ENCODE assay signal across 16 mouse cellular contexts in the genomic region with DNA sequence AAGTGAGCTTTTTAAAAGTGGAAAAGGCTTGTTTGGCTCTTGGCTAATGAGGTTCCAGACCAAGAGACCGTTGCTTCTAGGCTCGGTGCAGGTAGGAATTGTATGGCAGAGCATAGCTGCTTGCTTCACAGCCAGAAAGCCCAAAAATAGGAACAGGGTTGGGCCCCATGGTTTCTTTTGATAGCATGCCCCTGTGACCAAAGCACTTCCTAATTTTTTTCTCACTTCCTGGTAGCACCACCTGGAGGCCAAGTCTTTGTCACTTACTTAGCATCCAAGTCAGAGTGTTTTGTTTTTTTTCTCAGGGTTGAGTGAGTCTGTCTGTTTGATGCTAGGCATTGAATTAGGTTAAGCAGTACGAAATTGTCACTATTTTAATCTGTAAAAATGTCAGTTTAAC. TPM values are rescaled to one million over a fixed set of nuclear protein-coding genes. Genes with fewer than 3 reads are reported as not detected.
A peak's percentile ranks its signal among the peaks of the same experiment; 100 is the strongest.
DNase-seq lines count a peak whose midpoint lies in the region; ATAC-seq and TF ChIP-seq lines count a peak whose summit lies in the region.
"Had no signal": no experiment of that assay in that cellular context is flagged by ENCODE, and none has a peak within 500 bp of the region (broad histone marks: within the 10 kb centered on the region; RNA-seq: fewer than 3 reads in every experiment).

No protein-coding gene starts in this region.

- 0 out of 2 replicates have a peak, but pooled peaks have one; percentile 38 for ATAC-seq in lung, postnatal 0 days
- no peak for ATAC-seq in midbrain, embryonic 14.5 days (ENCODE audit: low FRiP score, low TSS enrichment)
- ATAC-seq: midbrain, embryonic 13.5 days had no signal

- no peak for TF ChIP-seq POLR2A in cortical plate, adult 2 months (IDR thresholded peaks at IDR 0.05; ENCODE audit: extremely low read depth, insufficient read depth, low read length)

- no peak overlapping the region for H3K27ac ChIP-seq in lung, postnatal 0 days (ENCODE audit: low read length)
- no peak overlapping the region for H3K27ac ChIP-seq in cortical plate, adult 2 months (ENCODE audit: insufficient read depth, low read length)
- no peak overlapping the region for H3K27ac ChIP-seq in midbrain, embryonic 14.5 days (replicated peaks; ENCODE audit: low read depth, low read length)
- H3K27ac ChIP-seq: embryonic facial prominence, embryonic 12.5 days; midbrain, embryonic 13.5 days had no signal

- no peaks in the 10 kb centered on the region for H3K4me1 ChIP-seq in lung, postnatal 0 days (ENCODE audit: insufficient read depth, low read depth, low read length)
- no peaks in the 10 kb centered on the region for H3K4me1 ChIP-seq in cortical plate, adult 2 months (ENCODE audit: control insufficient read depth, insufficient read depth, low read length)
- H3K4me1 ChIP-seq in midbrain, embryonic 14.5 days (ENCODE audit: control insufficient read depth, insufficient read depth, low read length) = no peaks in the 10 kb centered on the region
- H3K4me1 ChIP-seq: embryonic facial prominence, embryonic 12.5 days; midbrain, embryonic 13.5 days had no signal

- H3K9ac ChIP-seq in lung, postnatal 0 days (replicated peaks; ENCODE audit: low read depth) = no peak overlapping the region
- no peak overlapping the region for H3K9ac ChIP-seq in midbrain, embryonic 14.5 days (replicated peaks; ENCODE audit: low read length)
- H3K9ac ChIP-seq: embryonic facial prominence, embryonic 12.5 days; midbrain, embryonic 13.5 days had no signal

- no peak for TF ChIP-seq EP300 in lung, postnatal 0 days (IDR thresholded peaks at IDR 0.05)

- H3K27me3 ChIP-seq in lung, postnatal 0 days (replicated peaks; ENCODE audit: insufficient read depth, low read length) = no peaks in the 10 kb centered on the region
- H3K27me3 ChIP-seq in midbrain, embryonic 14.5 days (ENCODE audit: control insufficient read depth, insufficient read depth, low read length) = no peaks in the 10 kb centered on the region
- H3K27me3 ChIP-seq: embryonic facial prominence, embryonic 12.5 days; midbrain, embryonic 13.5 days had no signal

- no peak overlapping the region for H3K4me3 ChIP-seq in lung, postnatal 0 days (ENCODE audit: low read depth, low read length)
- H3K4me3 ChIP-seq in cortical plate, adult 2 months (ENCODE audit: insufficient read depth, low read length) = no peak overlapping the region
- no peak overlapping the region for H3K4me3 ChIP-seq in midbrain, embryonic 14.5 days (replicated peaks; ENCODE audit: low read depth, low read length)
- H3K4me3 ChIP-seq: embryonic facial prominence, embryonic 12.5 days; midbrain, embryonic 13.5 days had no signal

- no peak overlapping the region for H3K4me2 ChIP-seq in lung, postnatal 0 days (replicated peaks; ENCODE audit: low read depth, low read length)
- no peak overlapping the region for H3K4me2 ChIP-seq in midbrain, embryonic 14.5 days (ENCODE audit: low read length)
- H3K4me2 ChIP-seq: embryonic facial prominence, embryonic 12.5 days; midbrain, embryonic 13.5 days had no signal

- peaks cover 17% of the 10 kb centered on the region; the same call in 1 of the 2 replicates for H3K36me3 ChIP-seq in lung, postnatal 0 days (ENCODE audit: insufficient read depth, low read length)
- peaks cover 44% of the 10 kb centered on the region for H3K36me3 ChIP-seq in midbrain, embryonic 14.5 days (ENCODE audit: control insufficient read depth, insufficient read depth, low read length)

- TF ChIP-seq CTCF in lung, postnatal 0 days (IDR thresholded peaks at IDR 0.05) = peak; percentile 41
- TF ChIP-seq CTCF in cortical plate, adult 2 months (IDR thresholded peaks at IDR 0.05; ENCODE audit: extremely low read depth, insufficient read depth, low read length) = 0 out of 2 replicates have a peak, but pooled peaks have one; percentile 8

- WGBS in lung, postnatal 0 days = 84% methylated on average over 3 of the region's 3 CpGs
- WGBS in midbrain, embryonic 14.5 days = 95% methylated on average over 3 of the region's 3 CpGs

- no peaks in the 10 kb centered on the region for H3K9me3 ChIP-seq in lung, postnatal 0 days (ENCODE audit: low read length)
- no peaks in the 10 kb centered on the region for H3K9me3 ChIP-seq in midbrain, embryonic 14.5 days (ENCODE audit: control insufficient read depth, low read length)
- H3K9me3 ChIP-seq: embryonic facial prominence, embryonic 12.5 days; midbrain, embryonic 13.5 days had no signal

- peak; percentile 32 for DNase-seq in cerebellum, adult 9-11 months
- no peak for DNase-seq in cerebellum, adult 8-10 months
- peak; percentile 57 for DNase-seq in lung, postnatal 0 days (ENCODE audit: low spot score)
- DNase-seq in lung, postnatal 14 days = no peak
- DNase-seq in skeletal muscle tissue, adult 2 months (ENCODE audit: low read depth, low spot score) = peak; percentile 38
- no peak for DNase-seq in midbrain, embryonic 14.5 days
- DNase-seq in adrenal gland, postnatal 10 days = no peak
- DNase-seq: adrenal gland, postnatal 36 days; gastrocnemius, postnatal 10 days; kidney, adult 11 months; right cerebral cortex, adult 18-20 months had no signal

RNA-seq across cellular contexts. Expression of a gene that starts 19.2 kb away (rescaled TPM):
- 1.8 and 3.2 TPM in 2 replicates for polyA plus RNA-seq in lung, postnatal 0 days (2015; fragmentation: Nextera tagmentation; extraction: Ambion mirVana)
- 52.3 and 54.1 TPM in 2 replicates for polyA plus RNA-seq in cortical plate, adult 2 months (2012; rRNA removed)
- 88.5 and 100.0 TPM in 2 replicates for polyA plus RNA-seq in midbrain, embryonic 14.5 days (2014; fragmentation: Nextera tagmentation; extraction: Ambion mirVana)
- total RNA-seq in adrenal gland, postnatal 10 days (2021) = 1 to 10 TPM; 4.2 to 5.7 TPM

RNA-seq across cellular contexts. Expression of a gene that starts 39.2 kb away (rescaled TPM):
- polyA plus RNA-seq in lung, postnatal 0 days (2015; fragmentation: Nextera tagmentation; extraction: Ambion mirVana) = 10.8 and 10.9 TPM in 2 replicates
- 57.5 and 60.2 TPM in 2 replicates for polyA plus RNA-seq in cortical plate, adult 2 months (2012; rRNA removed)
- polyA plus RNA-seq in midbrain, embryonic 14.5 days (2014; fragmentation: Nextera tagmentation; extraction: Ambion mirVana) = 28.1 and 30.2 TPM in 2 replicates
- 10 to 100 TPM; 86.9 to 95.1 TPM for total RNA-seq in adrenal gland, postnatal 10 days (2021)

RNA-seq across cellular contexts. Expression of a gene that starts 40.0 kb away (rescaled TPM):
- polyA plus RNA-seq in lung, postnatal 0 days (2015; fragmentation: Nextera tagmentation; extraction: Ambion mirVana) = 58.7 and 62.4 TPM in 2 replicates
- polyA plus RNA-seq in cortical plate, adult 2 months (2012; rRNA removed) = 92.0 and 106 TPM in 2 replicates
- polyA plus RNA-seq in midbrain, embryonic 14.5 days (2014; fragmentation: Nextera tagmentation; extraction: Ambion mirVana) = 73.8 and 84.3 TPM in 2 replicates
- total RNA-seq in adrenal gland, postnatal 10 days (2021) = 10 to 100 TPM; 46.4 to 47.5 TPM

RNA-seq across cellular contexts. Expression of a gene that starts 51.8 kb away (rescaled TPM):
- 27.6 TPM in 1 of 2 replicates, not detected in the other for polyA plus RNA-seq in lung, postnatal 0 days (2015; fragmentation: Nextera tagmentation; extraction: Ambion mirVana)
- not detected in 2 replicates for polyA plus RNA-seq in cortical plate, adult 2 months (2012; rRNA removed)
- polyA plus RNA-seq in midbrain, embryonic 14.5 days (2014; fragmentation: Nextera tagmentation; extraction: Ambion mirVana) = not detected in 2 replicates
- total RNA-seq in adrenal gland, postnatal 10 days (2021) = not detected
- total RNA-seq: adrenal gland, postnatal 36 days; gastrocnemius, postnatal 10 days had no signal
- polyA plus RNA-seq: C2C12; embryonic facial prominence, embryonic 12.5 days; limb, embryonic 11.5 days; midbrain, embryonic 13.5 days had no signal

Comparison
In these comparisons a context has a peak if more than half of its experiments do, and no peak if none do; other contexts are left out.
1. DNase-seq: peak in cerebellum, adult 9-11 months (single experiment), lung, postnatal 0 days (single experiment) and skeletal muscle tissue, adult 2 months (single experiment); none in cerebellum, adult 8-10 months (single experiment), lung, postnatal 14 days (single experiment), midbrain, embryonic 14.5 days (single experiment) and adrenal gland, postnatal 10 days (single experiment).
2. RNA of a gene that starts 19.2 kb away (polyA plus RNA-seq): 88.5 to 100.0 TPM in midbrain, embryonic 14.5 days and 52.3 to 54.1 TPM in cortical plate, adult 2 months; 1.8 to 3.2 TPM in lung, postnatal 0 days; every median in the first group is over 10 times any median in the second.